ENCODE assay signal across 10 mouse cellular contexts in the genomic region with DNA sequence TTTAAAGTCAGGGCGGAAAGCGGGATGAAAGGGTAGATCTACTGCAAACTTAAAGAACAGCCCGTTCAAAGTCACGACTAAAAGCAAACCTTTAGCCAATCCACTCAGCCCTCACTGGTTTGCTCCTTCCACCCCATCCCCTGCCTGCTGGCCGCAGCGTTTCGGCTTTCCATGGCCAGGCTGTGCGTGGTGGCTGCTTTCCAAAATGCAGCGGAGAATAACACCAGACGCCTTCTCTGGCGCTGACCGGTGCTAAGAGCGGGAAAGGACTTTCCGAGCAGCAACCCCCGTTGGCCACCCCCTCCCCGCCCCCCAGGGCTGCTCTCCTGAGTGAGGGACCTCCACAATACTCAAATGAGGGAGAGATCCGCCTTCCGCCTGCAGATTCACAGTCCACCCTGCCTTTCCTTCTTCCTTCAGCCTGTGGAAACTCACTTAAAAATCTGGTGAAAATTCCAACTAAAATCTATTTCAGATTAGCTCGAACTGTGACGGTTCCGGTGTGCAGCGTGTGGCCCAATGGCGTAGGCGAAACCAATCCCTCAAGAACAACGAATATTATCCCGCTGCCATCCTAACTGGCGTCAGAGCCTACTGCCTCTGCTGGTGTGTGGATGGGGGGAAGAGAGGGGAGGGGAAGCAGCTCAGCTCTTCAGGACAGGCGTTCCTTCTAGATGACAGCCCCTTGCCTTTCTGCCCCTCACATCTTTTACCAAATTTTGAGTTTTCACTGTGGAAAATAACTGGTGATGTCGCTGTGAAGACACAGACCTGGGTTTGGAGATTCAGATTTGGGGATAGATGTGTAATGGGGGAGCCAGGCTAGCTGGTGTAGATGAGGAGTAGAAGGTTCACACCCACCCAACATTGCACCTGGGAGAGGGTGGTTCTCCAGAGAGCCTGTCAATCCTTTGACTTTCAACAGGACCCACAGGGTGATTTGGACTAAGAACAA. TPM values are rescaled to one million over a fixed set of nuclear protein-coding genes. Genes with fewer than 3 reads are reported as not detected.
A peak's percentile ranks its signal among the peaks of the same experiment; 100 is the strongest.
DNase-seq lines count a peak whose midpoint lies in the region; ATAC-seq and TF ChIP-seq lines count a peak whose summit lies in the region.
"Had no signal": no experiment of that assay in that cellular context is flagged by ENCODE, and none has a peak within 500 bp of the region (broad histone marks: within the 10 kb centered on the region; RNA-seq: fewer than 3 reads in every experiment).

No protein-coding gene starts in this region.

- ATAC-seq in hindbrain, postnatal 0 days: peak; percentile 64

- 2% methylated on average over 29 of the region's 29 CpGs for WGBS in hindbrain, postnatal 0 days

- peak overlapping the region; percentile 94 for H3K9ac ChIP-seq in hindbrain, postnatal 0 days (replicated peaks; ENCODE audit: low read length)

- peak overlapping the region; percentile 84 for H3K4me2 ChIP-seq in hindbrain, postnatal 0 days (ENCODE audit: low read depth, low read length)

- peak; percentile 53 for DNase-seq in MN1 (ENCODE audit: low spot score)
- peak; percentile 94 for DNase-seq in cerebellum, postnatal 10 days
- DNase-seq in frontal cortex, postnatal 36 days (ENCODE audit: low spot score in 2 of 2): peak; percentile 69 to 71
- peak; percentile 84 for DNase-seq in hindbrain, postnatal 0 days (ENCODE audit: low spot score)
- DNase-seq in left cerebral cortex, adult 11 months (ENCODE audit: low spot score): peak; percentile 53
- DNase-seq in mesoderm, embryonic 11.5 days (ENCODE audit: low read depth, low spot score): peak; percentile 46
- peak; percentile 53 to 72 for DNase-seq in right cerebral cortex, postnatal 36 days (ENCODE audit: low spot score in 2 of 2)
- no peak for DNase-seq in c-Kit-positive CD71-positive TER-119-positive erythroid progenitor cells, embryonic 14.5 days (ENCODE audit: low spot score)

- 0 out of 2 replicates have a peak, but pooled peaks have one; percentile 4 for TF ChIP-seq CTCF in hindbrain, postnatal 0 days (IDR thresholded peaks at IDR 0.05; ENCODE audit: low read depth)

- H3K9me3 ChIP-seq in hindbrain, postnatal 0 days (ENCODE audit: low read length): no peaks in the 10 kb centered on the region

- peaks cover 14% of the 10 kb centered on the region; the same call in 1 of the 2 replicates for H3K4me1 ChIP-seq in hindbrain, postnatal 0 days (ENCODE audit: insufficient read depth, low read length)

- no peaks in the 10 kb centered on the region for H3K36me3 ChIP-seq in hindbrain, postnatal 0 days (ENCODE audit: insufficient read depth, low read length)

- no peaks in the 10 kb centered on the region for H3K27me3 ChIP-seq in hindbrain, postnatal 0 days (ENCODE audit: insufficient read depth, low read length)

- H3K4me3 ChIP-seq in hindbrain, postnatal 0 days (ENCODE audit: low read length): peak overlapping the region; percentile 77

- peak overlapping the region; percentile 94 for H3K27ac ChIP-seq in hindbrain, postnatal 0 days

RNA-seq across cellular contexts. Expression of gene Ube2ql1, which starts 0.9 kb away (rescaled TPM):
- 157 and 198 TPM in 2 replicates for total RNA-seq in hindbrain, postnatal 0 days (2014; rRNA removed)
- 25.0 and 28.6 TPM in 2 replicates for polyA plus RNA-seq in hindbrain, postnatal 0 days (2015; fragmentation: Nextera tagmentation; extraction: Ambion mirVana)
- total RNA-seq: hematopoietic stem cell, adult 5-6 weeks; MEL had no signal
